Mouse (Mus musculus): ENCODE measurements around the gene Skap1.
"Not testable (repeated sequence)": the region's sequence is repeated elsewhere in the genome, so short reads cannot be mapped to it uniquely, and the experiment has no call there.

Gene Skap1

GRCm38 (mm10) chr11:96694774-96695173, 230.4 kb downstream of the Skap1 start:
- no peak for DNase-seq (ENCODE audit: extremely low spot score)

GRCm38 (mm10) chr11:96696168-96696727, 231.9 kb downstream of the Skap1 start:
- no peak for DNase-seq (ENCODE audit: extremely low spot score)

- DNase-seq (ENCODE audit: extremely low spot score) = peak; percentile 63
Observed at GRCm38 (mm10) chr11:96696842-96697455, 232.6 kb downstream of the Skap1 start.

GRCm38 (mm10) chr11:96697467-96697866, 233.1 kb downstream of the Skap1 start:
- DNase-seq (ENCODE audit: extremely low spot score) = no peak

GRCm38 (mm10) chr11:96703813-96704212, 239.4 kb downstream of the Skap1 start:
- DNase-seq (ENCODE audit: extremely low spot score) = no peak

- DNase-seq (ENCODE audit: extremely low spot score) = no peak
Observed at GRCm38 (mm10) chr11:96711268-96711667, 246.9 kb downstream of the Skap1 start.

- DNase-seq (ENCODE audit: extremely low spot score) = no peak
Observed at GRCm38 (mm10) chr11:96711670-96712069, 247.3 kb downstream of the Skap1 start.

- DNase-seq (ENCODE audit: extremely low spot score) = no peak
Observed at GRCm38 (mm10) chr11:96713210-96714005, 249.0 kb downstream of the Skap1 start.

GRCm38 (mm10) chr11:96714011-96714410, 249.6 kb downstream of the Skap1 start:
- no peak for DNase-seq (ENCODE audit: extremely low spot score)

- not testable (repeated sequence) for DNase-seq (ENCODE audit: extremely low spot score)
Observed at GRCm38 (mm10) chr11:96715168-96715567, 250.8 kb downstream of the Skap1 start.

GRCm38 (mm10) chr11:96718609-96719008, 254.2 kb downstream of the Skap1 start:
- DNase-seq (ENCODE audit: extremely low spot score) = no peak

- no peak for DNase-seq (ENCODE audit: extremely low spot score)
Observed at GRCm38 (mm10) chr11:96725833-96726232, 261.4 kb downstream of the Skap1 start.

- no peak for DNase-seq (ENCODE audit: extremely low spot score)
Observed at GRCm38 (mm10) chr11:96728577-96728976, 264.2 kb downstream of the Skap1 start.

GRCm38 (mm10) chr11:96729462-96729861, 265.1 kb downstream of the Skap1 start:
- DNase-seq (ENCODE audit: extremely low spot score) = no peak

GRCm38 (mm10) chr11:96730327-96730726, 265.9 kb downstream of the Skap1 start:
- no peak for DNase-seq (ENCODE audit: extremely low spot score)

- DNase-seq (ENCODE audit: extremely low spot score) = no peak
Observed at GRCm38 (mm10) chr11:96732657-96733056, 268.3 kb downstream of the Skap1 start.

- peak; percentile 76 for DNase-seq (ENCODE audit: extremely low spot score)
Observed at GRCm38 (mm10) chr11:96735908-96736307, 271.5 kb downstream of the Skap1 start.

- no peak for DNase-seq (ENCODE audit: extremely low spot score)
Observed at GRCm38 (mm10) chr11:96736361-96736760, 272.0 kb downstream of the Skap1 start.

GRCm38 (mm10) chr11:96737673-96738471, 273.5 kb downstream of the Skap1 start:
- no peak for DNase-seq (ENCODE audit: extremely low spot score)

GRCm38 (mm10) chr11:96740796-96741195, 276.4 kb downstream of the Skap1 start:
- DNase-seq (ENCODE audit: extremely low spot score) = no peak

GRCm38 (mm10) chr11:96741995-96742394, 277.6 kb downstream of the Skap1 start:
- no peak for DNase-seq (ENCODE audit: extremely low spot score)

- DNase-seq (ENCODE audit: extremely low spot score) = no peak
Observed at GRCm38 (mm10) chr11:96743000-96743399, 278.6 kb downstream of the Skap1 start.
